Mouse (Mus musculus): ENCODE data around the gene Wrap53. TPM values are rescaled to one million over a fixed set of nuclear protein-coding genes. Genes with fewer than 3 reads are reported as not detected.

The Wrap53 gene
- total RNA-seq, 4 experiments from 2014 or later: 12.2 to 17.8 (median 12.3) TPM

DNA sequence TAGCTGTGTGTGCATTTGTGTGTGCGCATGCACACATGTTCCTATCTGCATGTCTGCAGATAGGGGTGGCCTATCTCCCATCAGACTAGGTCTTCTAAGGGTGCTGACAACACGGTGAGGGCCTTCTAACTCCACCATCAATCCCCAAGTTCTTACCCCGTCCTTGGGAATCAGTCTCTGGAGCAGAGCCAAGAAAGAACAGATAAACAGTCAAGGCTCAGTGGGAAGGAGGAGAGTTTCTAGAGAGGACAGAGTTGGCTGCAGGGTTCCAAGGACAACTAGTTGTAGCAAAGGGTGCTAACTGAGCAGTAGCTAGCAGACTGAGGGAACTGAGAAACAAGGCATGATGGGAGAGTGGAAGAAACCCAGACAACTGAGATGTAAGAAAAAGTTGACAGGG, 21.7 kb upstream of the Wrap53 start:
- DNase-seq (ENCODE audit: low spot score in 2 of 2): no peak

GRCm38 (mm10) chr11:69600098-69600497, 20.0 kb upstream of the Wrap53 start:
- peak; percentile 73 to 83 for DNase-seq (ENCODE audit: low spot score in 2 of 2)

DNA sequence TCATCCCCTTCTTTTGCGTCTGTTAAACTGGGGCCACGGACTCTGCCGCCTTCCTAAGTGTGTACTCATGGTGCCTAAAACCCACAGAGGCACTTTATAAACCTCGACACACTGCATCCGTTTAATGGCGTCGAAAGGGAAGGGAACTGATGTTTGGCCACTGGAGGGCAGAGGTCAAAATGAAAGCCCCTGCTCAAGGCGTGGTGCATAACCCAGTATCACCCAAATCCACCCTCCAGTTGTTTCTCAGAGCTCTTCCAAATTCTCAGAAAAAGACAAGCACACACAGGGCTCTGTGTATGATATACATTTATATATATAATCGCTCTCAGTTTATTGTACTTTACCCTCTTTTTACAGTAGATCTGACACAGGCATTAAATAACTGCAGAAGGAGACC, 19.4 kb upstream of the Wrap53 start:
- DNase-seq (ENCODE audit: low spot score in 2 of 2): no peak

DNA sequence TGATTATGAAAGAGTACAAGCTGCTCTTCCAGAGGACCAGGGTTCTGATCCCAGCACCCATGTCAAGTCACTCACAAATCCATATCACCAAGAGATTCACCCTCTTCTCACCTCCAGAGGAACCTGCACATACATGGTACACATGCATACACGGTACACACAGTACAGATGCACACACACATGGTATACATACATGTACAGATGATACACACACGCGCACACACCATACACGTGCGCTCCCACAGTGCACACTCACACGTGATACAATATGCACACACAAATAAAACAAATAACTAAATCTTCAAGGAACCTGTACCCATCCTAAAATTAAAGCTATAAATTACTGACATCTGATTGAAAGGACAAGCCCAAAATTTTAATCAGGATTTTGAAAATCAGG, 14.8 kb upstream of the Wrap53 start:
- DNase-seq (ENCODE audit: low spot score in 2 of 2): no peak

DNA sequence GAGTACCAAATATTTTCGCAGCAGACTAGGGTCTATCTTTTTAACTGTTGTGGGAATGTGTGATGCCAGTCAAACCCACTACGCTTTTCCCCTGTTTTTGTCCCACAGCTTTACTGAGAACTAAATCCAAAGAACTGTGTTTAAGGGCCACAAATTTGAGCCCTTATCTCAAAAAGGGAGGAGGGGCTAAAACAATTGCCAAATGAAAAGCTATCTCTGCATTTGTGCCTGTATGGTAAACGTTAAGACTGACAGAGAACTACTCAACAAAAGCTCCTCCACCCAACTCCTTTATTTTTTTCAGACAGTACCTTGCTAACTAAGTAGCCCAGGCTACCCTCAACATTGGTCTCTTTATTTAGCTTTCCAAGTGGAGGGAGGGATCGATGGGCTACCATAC, 12.7 kb upstream of the Wrap53 start:
- DNase-seq (ENCODE audit: low spot score in 2 of 2): no peak

- DNase-seq (ENCODE audit: low spot score in 2 of 2): peak; percentile 76 to 86
Measured at GRCm38 (mm10) chr11:69591899-69592637, 12.0 kb upstream of the Wrap53 start.

DNA sequence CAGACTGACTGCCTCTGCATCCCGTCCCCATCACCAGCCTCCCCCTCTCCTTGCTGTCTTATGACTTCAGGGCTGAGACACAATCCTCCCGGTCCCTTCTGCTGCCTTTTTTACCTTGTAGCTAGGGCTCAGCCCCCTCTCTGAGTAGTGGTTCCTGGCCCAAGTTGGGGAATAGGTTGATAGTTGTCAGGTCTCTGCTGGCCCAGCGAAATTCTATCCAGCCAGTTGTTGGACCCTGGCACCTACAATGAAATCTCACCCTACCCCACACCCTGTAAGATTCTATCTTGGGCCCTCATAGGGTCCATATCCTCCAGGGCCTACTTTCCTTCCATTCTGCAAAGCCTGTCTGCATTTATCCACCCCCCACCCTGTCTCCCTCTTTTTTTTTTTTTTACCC, 11.4 kb upstream of the Wrap53 start:
- no peak for DNase-seq (ENCODE audit: low spot score in 2 of 2)

DNA sequence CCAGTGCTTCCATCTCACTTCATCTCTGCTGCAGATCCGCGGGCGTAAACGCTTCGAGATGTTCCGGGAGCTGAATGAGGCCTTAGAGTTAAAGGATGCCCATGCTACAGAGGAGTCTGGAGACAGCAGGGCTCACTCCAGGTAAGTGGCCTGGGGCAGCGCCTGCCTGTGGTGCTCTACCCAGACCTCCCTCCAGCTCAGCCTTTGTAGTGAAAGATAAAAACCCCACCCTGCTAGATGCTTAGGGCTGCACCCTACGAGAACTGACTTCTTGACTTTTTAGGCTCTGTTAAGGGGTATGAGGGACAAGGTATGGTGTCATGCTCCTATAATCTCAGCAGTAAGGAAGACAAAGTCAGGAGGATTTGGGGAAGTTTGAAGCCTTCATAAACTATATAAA, 10.6 kb upstream of the Wrap53 start:
- DNase-seq (ENCODE audit: low spot score in 2 of 2): no peak

DNA sequence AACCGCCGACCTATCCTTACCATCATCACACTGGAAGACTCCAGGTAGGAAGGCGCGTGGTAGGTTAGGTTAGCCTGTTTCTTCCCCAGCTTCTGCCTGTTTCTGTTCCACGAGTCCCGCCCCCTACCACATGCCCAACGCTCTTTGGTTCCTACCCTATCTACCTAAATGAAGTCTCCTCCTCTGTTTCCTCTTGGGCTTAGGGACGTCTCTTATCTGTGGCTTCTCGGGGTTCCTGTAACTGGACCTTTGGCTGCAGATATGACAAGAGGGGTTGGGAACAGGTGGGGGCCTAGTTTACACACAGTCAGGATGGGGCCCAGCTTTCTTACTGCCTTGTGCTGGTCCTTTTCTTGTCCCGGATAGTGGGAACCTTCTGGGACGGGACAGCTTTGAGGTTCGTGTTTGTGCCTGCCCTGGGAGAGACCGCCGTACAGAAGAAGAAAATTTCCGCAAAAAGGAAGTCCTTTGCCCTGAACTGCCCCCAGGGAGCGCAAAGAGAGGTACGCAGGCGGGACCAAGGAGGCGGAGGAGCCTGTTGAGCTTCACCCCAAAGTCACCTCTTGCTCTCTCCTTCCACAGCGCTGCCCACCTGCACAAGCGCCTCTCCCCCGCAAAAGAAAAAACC, 9.3 kb upstream of the Wrap53 start:
- no peak for DNase-seq (ENCODE audit: low spot score in 2 of 2)

- no peak for DNase-seq (ENCODE audit: low spot score in 2 of 2)
Measured at GRCm38 (mm10) chr11:69585718-69586325, 5.8 kb upstream of the Wrap53 start.

GRCm38 (mm10) chr11:69584937-69585336, 4.9 kb upstream of the Wrap53 start:
- DNase-seq (ENCODE audit: low spot score in 2 of 2): no peak

- no peak for DNase-seq (ENCODE audit: low spot score in 2 of 2)
Measured at GRCm38 (mm10) chr11:69584008-69584407, 4.0 kb upstream of the Wrap53 start.

DNA sequence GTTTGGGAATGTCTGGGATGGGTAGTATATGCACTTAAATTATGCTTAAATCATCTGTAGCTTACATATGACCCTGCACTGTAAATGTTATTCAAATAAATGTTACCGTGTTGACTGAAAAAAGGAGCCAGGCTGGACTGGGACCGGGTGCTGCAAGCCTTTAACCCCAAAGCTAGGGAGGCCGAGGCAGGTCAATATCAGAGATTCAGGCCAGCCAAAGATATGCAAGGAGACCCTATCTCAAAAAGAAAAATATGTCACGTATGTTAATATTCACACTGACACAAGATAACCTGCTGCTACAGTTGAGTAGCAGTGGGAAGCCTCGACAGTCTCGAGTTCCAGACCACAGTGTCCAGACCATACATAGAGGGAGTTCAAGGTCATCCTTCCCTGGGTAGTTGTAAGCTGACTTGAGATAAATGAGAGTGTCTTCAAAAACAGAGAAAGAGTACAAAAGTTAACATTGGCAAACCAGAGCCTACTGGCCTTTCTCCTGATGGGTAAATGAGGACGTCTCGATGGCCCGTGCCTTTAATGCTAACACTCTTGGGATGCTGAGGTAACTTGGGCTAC, 2.3 kb upstream of the Wrap53 start:
- no peak for DNase-seq (ENCODE audit: low spot score in 2 of 2)

GRCm38 (mm10) chr11:69581814-69582213, 1.8 kb upstream of the Wrap53 start:
- DNase-seq (ENCODE audit: low spot score in 2 of 2): no peak

- peak; percentile 86 to 89 for DNase-seq (ENCODE audit: low spot score in 2 of 2)
Measured at GRCm38 (mm10) chr11:69581147-69581688, 1.2 kb upstream of the Wrap53 start.

GRCm38 (mm10) chr11:69580572-69581146, 604 bp upstream of the Wrap53 start:
- no peak for DNase-seq (ENCODE audit: low spot score in 2 of 2)

GRCm38 (mm10) chr11:69579128-69580017, 682 bp downstream of the Wrap53 start:
- peak; percentile 98 to 100 for DNase-seq (ENCODE audit: low spot score in 2 of 2)

DNA sequence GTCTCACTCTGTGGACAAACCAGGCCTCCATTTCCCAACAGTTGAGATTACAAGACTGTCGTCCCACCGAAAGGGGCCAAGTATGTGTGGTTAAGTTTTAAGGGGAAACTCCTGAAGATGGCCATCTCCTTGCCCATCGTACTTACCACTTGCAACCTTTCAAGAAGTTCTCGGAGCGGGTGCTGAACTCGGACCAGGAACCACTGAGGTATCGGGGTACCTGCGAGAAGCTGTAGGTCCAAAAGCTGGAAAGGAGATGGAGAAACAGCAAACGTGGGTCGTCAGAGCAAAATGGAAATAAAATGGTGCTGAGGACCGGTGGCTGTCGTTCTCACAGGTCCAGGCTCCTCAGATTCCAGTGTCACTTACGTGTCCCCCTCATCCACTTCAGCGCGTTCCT, 1.8 kb downstream of the Wrap53 start:
- DNase-seq (ENCODE audit: low spot score in 2 of 2): no peak

DNA sequence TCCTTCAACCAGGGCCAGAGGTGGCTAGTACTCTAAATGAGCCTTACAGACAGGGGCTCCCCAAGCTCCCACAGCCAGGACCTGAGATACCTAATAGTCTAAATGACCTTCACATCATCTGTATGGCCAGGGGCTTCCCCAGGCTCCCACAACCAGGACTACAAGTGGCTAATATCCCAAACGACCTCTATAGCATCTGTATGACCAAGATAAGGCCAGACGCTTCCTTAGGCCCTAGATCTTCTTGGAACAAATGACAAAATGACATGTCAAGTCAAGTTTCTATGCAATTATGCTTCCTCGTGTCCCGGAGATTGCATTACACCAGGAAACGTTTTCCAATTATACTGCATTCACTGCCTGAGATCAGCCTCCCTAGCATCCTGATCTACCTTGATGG, 3.7 kb downstream of the Wrap53 start:
- no peak for DNase-seq (ENCODE audit: low spot score in 2 of 2)

- no peak for DNase-seq (ENCODE audit: low spot score in 2 of 2)
Measured at GRCm38 (mm10) chr11:69575220-69575619, 4.8 kb downstream of the Wrap53 start.

DNA sequence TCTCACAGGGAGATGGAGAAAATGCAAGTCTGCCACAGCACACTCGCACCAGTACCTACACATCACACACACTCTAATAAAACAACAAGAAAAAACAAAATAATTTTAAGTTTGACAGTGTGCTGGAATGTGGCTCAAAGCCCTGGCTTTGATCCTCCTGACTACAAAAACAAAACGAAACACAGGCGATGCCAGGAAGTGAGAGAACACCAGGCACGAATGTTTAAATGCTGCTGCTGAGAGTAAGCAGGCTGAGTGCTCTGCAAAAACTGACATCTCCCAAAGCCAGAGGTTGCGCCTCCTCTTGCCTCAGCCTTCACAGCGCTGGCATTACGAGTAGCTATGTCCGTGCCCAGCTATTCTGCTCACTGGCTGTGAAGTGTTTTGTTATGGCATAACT, 14.9 kb downstream of the Wrap53 start:
- DNase-seq (ENCODE audit: low spot score in 2 of 2): no peak
